Mouse (Mus musculus): ENCODE results near the gene Triml2.

- no peak for TF ChIP-seq E2F4 (IDR thresholded peaks at IDR 0.05; ENCODE audit: insufficient read depth)
- TF ChIP-seq POLR2A (IDR thresholded peaks at IDR 0.05; ENCODE audit: insufficient read length, low read depth), result no peak
- no peak for TF ChIP-seq SRF (IDR thresholded peaks at IDR 0.05; ENCODE audit: control insufficient read depth, insufficient read length, low read depth)
- TF ChIP-seq POLR2AphosphoS2 (IDR thresholded peaks at IDR 0.05; ENCODE audit: insufficient read length, low read depth), result no peak
- no peak for TF ChIP-seq CEBPB (IDR thresholded peaks at IDR 0.05; ENCODE audit: insufficient read depth, poor library complexity, severe bottlenecking)
- TF ChIP-seq TCF12 (IDR thresholded peaks at IDR 0.05; ENCODE audit: insufficient read depth, poor library complexity, severe bottlenecking), result no peak
- TF ChIP-seq MAX (IDR thresholded peaks at IDR 0.05; ENCODE audit: low read depth), result no peak
- no peak for TF ChIP-seq REST (IDR thresholded peaks at IDR 0.05; ENCODE audit: insufficient read depth, insufficient read length)
- no peak for TF ChIP-seq USF1 (IDR thresholded peaks at IDR 0.05; ENCODE audit: low read depth)
- TF ChIP-seq TCF3 (IDR thresholded peaks at IDR 0.05; ENCODE audit: insufficient read length, low read depth), result no peak
- TF ChIP-seq MYOD1 (IDR thresholded peaks at IDR 0.05; ENCODE audit: control insufficient read depth in 1 of 3, insufficient read length in 2 of 3, low read depth in 2 of 3), result no peak
- TF ChIP-seq MYOG (IDR thresholded peaks at IDR 0.05; ENCODE audit: control insufficient read depth in 1 of 3, insufficient read depth in 1 of 3, insufficient read length in 2 of 3, low read depth in 2 of 3), result no peak
These were observed 35.2 kb downstream of the Triml2 start for GRCm38 (mm10) chr8:43215554-43215953.
